ENCODE assay signal across 25 mouse cellular contexts in the genomic region with DNA sequence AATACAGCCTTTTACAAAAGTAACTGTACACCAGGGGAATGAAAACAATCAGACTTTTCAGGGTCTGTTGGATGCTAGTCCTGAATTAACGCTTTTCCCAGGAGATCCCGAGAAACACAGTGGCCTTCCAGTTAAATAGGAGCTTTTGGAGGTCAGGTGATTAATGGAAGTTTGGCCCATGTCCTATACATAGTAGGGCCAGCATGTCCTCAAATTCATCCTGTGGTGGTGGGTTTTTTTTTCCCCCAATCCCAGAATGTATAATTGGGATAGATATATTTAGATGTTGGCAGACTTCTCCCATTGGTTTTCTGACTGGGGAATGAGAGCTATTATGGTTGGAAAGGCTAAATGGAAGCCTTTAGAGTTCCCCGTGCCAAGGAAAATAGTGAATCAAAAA.
DNase-seq lines count a peak whose midpoint lies in the region; ATAC-seq lines count a peak whose summit lies in the region.
"Had no signal": no experiment of that assay in that cellular context is flagged by ENCODE, and none has a peak within 500 bp of the region (broad histone marks: within the 10 kb centered on the region; RNA-seq: fewer than 3 reads in every experiment).

No protein-coding gene starts in this region.

- no peaks in the 10 kb centered on the region for H3K27me3 ChIP-seq in hindbrain, embryonic 16.5 days (replicated peaks; ENCODE audit: control insufficient read depth, insufficient read depth, low read length)
- no peaks in the 10 kb centered on the region for H3K27me3 ChIP-seq in hindbrain, embryonic 11.5 days (ENCODE audit: control insufficient read depth, insufficient read depth, low read length)
- H3K27me3 ChIP-seq in heart, embryonic 16.5 days (ENCODE audit: control insufficient read depth, insufficient read depth, low read length) = no peaks in the 10 kb centered on the region
- H3K27me3 ChIP-seq: hindbrain, embryonic 12.5 days; limb, embryonic 15.5 days; liver, embryonic 13.5 days had no signal

- DNase-seq in heart, adult 18-20 months = peak; percentile 39 to 40
- DNase-seq in heart, postnatal 25 days (ENCODE audit: low spot score) = no peak
- DNase-seq in hindbrain, embryonic 11.5 days (ENCODE audit: low spot score) = no peak
- peak; percentile 10 for DNase-seq in kidney, postnatal 14 days
- no peak for DNase-seq in kidney, adult 18-20 months
- no peak for DNase-seq in lung, postnatal 14 days
- DNase-seq: adrenal gland, postnatal 25 days; cerebellum, adult 18-20 months; cerebellum, postnatal 10 days; gastrocnemius, postnatal 36 days; kidney, postnatal 25 days; layer of hippocampus, adult 9-11 months; liver, embryonic 13.5 days; lung, adult 2 months; lung, postnatal 10 days; midbrain, embryonic 14.5 days; thymus, postnatal 4 days had no signal

- H3K4me1 ChIP-seq in hindbrain, embryonic 16.5 days (ENCODE audit: control insufficient read depth, insufficient read depth, low read depth, low read length) = no peaks in the 10 kb centered on the region
- no peaks in the 10 kb centered on the region for H3K4me1 ChIP-seq in hindbrain, embryonic 11.5 days (replicated peaks; ENCODE audit: control insufficient read depth, insufficient read depth, low read length)
- peaks cover 8% of the 10 kb centered on the region for H3K4me1 ChIP-seq in heart, embryonic 16.5 days (ENCODE audit: control insufficient read depth, insufficient read depth, low read length)
- H3K4me1 ChIP-seq: hindbrain, embryonic 12.5 days; limb, embryonic 10.5 days; liver, embryonic 13.5 days had no signal

- no peak overlapping the region for H3K4me2 ChIP-seq in hindbrain, embryonic 16.5 days (ENCODE audit: low read length)
- no peak overlapping the region for H3K4me2 ChIP-seq in hindbrain, embryonic 11.5 days (replicated peaks; ENCODE audit: low read depth, low read length)
- H3K4me2 ChIP-seq in heart, embryonic 16.5 days (ENCODE audit: low read depth, low read length) = no peak overlapping the region
- H3K4me2 ChIP-seq: hindbrain, embryonic 12.5 days; limb, embryonic 15.5 days; liver, embryonic 13.5 days had no signal

- H3K9ac ChIP-seq in hindbrain, embryonic 16.5 days (ENCODE audit: low read depth, low read length) = no peak overlapping the region
- no peak overlapping the region for H3K9ac ChIP-seq in hindbrain, embryonic 11.5 days (ENCODE audit: low read depth, low read length)
- no peak overlapping the region for H3K9ac ChIP-seq in heart, embryonic 16.5 days (ENCODE audit: low read length)
- H3K9ac ChIP-seq: hindbrain, embryonic 12.5 days; limb, embryonic 15.5 days; liver, embryonic 13.5 days had no signal

- H3K27ac ChIP-seq in hindbrain, embryonic 16.5 days (ENCODE audit: low read depth, low read length) = peak overlapping the region; percentile 17; the same call in 1 of the 2 replicates
- H3K27ac ChIP-seq in hindbrain, embryonic 11.5 days (ENCODE audit: low read depth, low read length) = no peak overlapping the region
- peak overlapping the region; percentile 39; the same call in 1 of the 2 replicates for H3K27ac ChIP-seq in heart, embryonic 16.5 days (ENCODE audit: low read length)
- H3K27ac ChIP-seq: hindbrain, embryonic 12.5 days; limb, embryonic 10.5 days; limb, embryonic 15.5 days; liver, embryonic 13.5 days had no signal

- WGBS in hindbrain, embryonic 16.5 days = 75% methylated on average over 3 of the region's 3 CpGs
- WGBS in hindbrain, embryonic 11.5 days = 85% methylated on average over 3 of the region's 3 CpGs
- 77% methylated on average over 3 of the region's 3 CpGs for WGBS in heart, embryonic 16.5 days

- H3K4me3 ChIP-seq in hindbrain, embryonic 16.5 days (ENCODE audit: low read length) = no peak overlapping the region
- no peak overlapping the region for H3K4me3 ChIP-seq in hindbrain, embryonic 11.5 days (ENCODE audit: low read depth, low read length)
- no peak overlapping the region for H3K4me3 ChIP-seq in heart, embryonic 16.5 days (ENCODE audit: low read length)
- H3K4me3 ChIP-seq: hindbrain, embryonic 12.5 days; limb, embryonic 10.5 days; limb, embryonic 15.5 days; liver, embryonic 13.5 days had no signal

- no peaks in the 10 kb centered on the region for H3K36me3 ChIP-seq in hindbrain, embryonic 16.5 days (ENCODE audit: control insufficient read depth, insufficient read depth, low read length)
- H3K36me3 ChIP-seq in hindbrain, embryonic 11.5 days (ENCODE audit: control insufficient read depth, insufficient read depth, low read length) = no peaks in the 10 kb centered on the region
- no peaks in the 10 kb centered on the region for H3K36me3 ChIP-seq in heart, embryonic 16.5 days (ENCODE audit: control insufficient read depth, insufficient read depth)
- H3K36me3 ChIP-seq: hindbrain, embryonic 12.5 days; limb, embryonic 10.5 days; limb, embryonic 15.5 days; liver, embryonic 13.5 days had no signal

- H3K9me3 ChIP-seq in hindbrain, embryonic 16.5 days (ENCODE audit: control insufficient read depth, low read length) = no peaks in the 10 kb centered on the region
- H3K9me3 ChIP-seq in hindbrain, embryonic 11.5 days (ENCODE audit: control insufficient read depth, low read length) = no peaks in the 10 kb centered on the region
- no peaks in the 10 kb centered on the region for H3K9me3 ChIP-seq in heart, embryonic 16.5 days (replicated peaks; ENCODE audit: control insufficient read depth, low read length)
- H3K9me3 ChIP-seq: hindbrain, embryonic 12.5 days; limb, embryonic 10.5 days; limb, embryonic 15.5 days; liver, embryonic 13.5 days had no signal

- intact Hi-C loops in heart, postnatal 25 days (cut with DNase I) = loop anchor here (2.0 to 5.0 kb wide), 2 partner anchors 36 to 82 kb away; no protein-coding TSS in a partner anchor

- ATAC-seq in hindbrain, embryonic 16.5 days = no peak
- no peak for ATAC-seq in hindbrain, embryonic 11.5 days (ENCODE audit: low FRiP score)
- no peak for ATAC-seq in heart, embryonic 16.5 days (replicated peaks; ENCODE audit: extremely low read depth, insufficient read depth, low FRiP score)
- ATAC-seq: CD4-positive, CD25-positive, alpha-beta regulatory T cell, adult 4 months; forebrain, embryonic 14.5 days; intestine, embryonic 16.5 days had no signal

Comparison
In these comparisons a context has a peak if more than half of its experiments do, and no peak if none do; other contexts are left out.
1. DNase-seq: peak in heart, adult 18-20 months (2 of 2) and kidney, postnatal 14 days (single experiment); none in heart, postnatal 25 days (single experiment), hindbrain, embryonic 11.5 days (single experiment), kidney, adult 18-20 months (single experiment) and lung, postnatal 14 days (single experiment).